Mouse (Mus musculus) urinary bladder, adult 18-20 months (tissue): Measurements from ENCODE around the gene Btbd35f28.
"Not testable (repeated sequence)": the region's sequence is repeated elsewhere in the genome, so short reads cannot be mapped to it uniquely, and the experiment has no call there.

Source experiments
- DNase-seq, 2 experiments: peaks; one replicate each; pipeline ENCODE4 v3.0.0; 2022; ENCODE audit warnings: low spot score in 2 of 2, mixed read lengths in 2 of 2

The Btbd35f28 gene

DNA sequence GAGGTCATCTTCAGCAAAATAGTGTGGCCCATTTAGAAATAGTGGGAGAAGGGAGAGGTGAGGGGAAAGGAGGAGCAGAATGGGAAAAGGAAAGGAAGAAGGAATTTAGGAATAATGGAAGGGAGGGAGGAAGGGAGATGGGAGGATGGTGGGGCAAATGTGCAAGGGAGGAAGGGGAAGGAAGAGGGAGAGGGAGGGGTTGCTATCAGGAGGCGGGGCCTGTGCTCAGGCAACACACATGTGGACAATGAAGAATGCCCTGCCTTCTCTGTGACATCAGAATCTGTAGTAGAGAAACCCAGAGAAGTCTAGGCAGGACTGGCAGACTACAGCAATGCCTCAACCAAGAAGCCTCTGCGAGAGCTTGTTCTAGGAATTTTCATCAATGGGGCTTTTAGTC is at the start of gene Btbd35f28:
TSS of gene Btbd35f28 (plus strand) at position 301 of the 400 bp plus-strand sequence.
- not testable (repeated sequence) for DNase-seq
